ENCODE assay signal across 26 mouse cellular contexts in genomic region chr1:84855756-84856155, GRCm38 (mm10). TPM values are rescaled to one million over a fixed set of nuclear protein-coding genes. Genes with fewer than 3 reads are reported as not detected.
"Had no signal": no experiment of that assay in that cellular context is flagged by ENCODE, and none has a peak within 500 bp of the region (broad histone marks: within the 10 kb centered on the region; RNA-seq: fewer than 3 reads in every experiment).

No protein-coding gene starts in this region.

- H3K4me2 ChIP-seq: kidney, embryonic 15.5 days; limb, embryonic 13.5 days; liver, embryonic 12.5 days; liver, embryonic 15.5 days; lung, embryonic 15.5 days; midbrain, embryonic 13.5 days; neural tube, embryonic 13.5 days; stomach, embryonic 15.5 days had no signal

- H3K4me3 ChIP-seq: kidney, embryonic 15.5 days; limb, embryonic 10.5 days; limb, embryonic 13.5 days; liver, embryonic 12.5 days; liver, embryonic 15.5 days; lung, embryonic 15.5 days; megakaryocyte, embryonic 14.5 days; midbrain, embryonic 10.5 days; midbrain, embryonic 13.5 days; myocyte; neural tube, embryonic 13.5 days; stomach, embryonic 15.5 days had no signal

- H3K36me3 ChIP-seq: kidney, embryonic 15.5 days; limb, embryonic 10.5 days; limb, embryonic 13.5 days; liver, embryonic 12.5 days; liver, embryonic 15.5 days; lung, embryonic 15.5 days; midbrain, embryonic 10.5 days; midbrain, embryonic 13.5 days; neural tube, embryonic 13.5 days; stomach, embryonic 15.5 days had no signal

- H3K9me3 ChIP-seq: kidney, embryonic 15.5 days; limb, embryonic 10.5 days; limb, embryonic 13.5 days; liver, embryonic 12.5 days; liver, embryonic 15.5 days; lung, embryonic 15.5 days; megakaryocyte, embryonic 14.5 days; midbrain, embryonic 10.5 days; midbrain, embryonic 13.5 days; neural tube, embryonic 13.5 days; stomach, embryonic 15.5 days had no signal

- DNase-seq: kidney, adult 8-10 months; kidney, postnatal 10 days; kidney, postnatal 36 days; liver; lung, adult 18-20 months; lung, postnatal 10 days; lung, postnatal 36 days; retina, postnatal 1 day; right cerebral cortex, postnatal 25 days; spleen, adult 18-20 months; thymus, postnatal 25 days had no signal

- H3K4me1 ChIP-seq: kidney, embryonic 15.5 days; limb, embryonic 10.5 days; limb, embryonic 13.5 days; lung, embryonic 15.5 days; neural tube, embryonic 13.5 days; stomach, embryonic 15.5 days had no signal

- H3K27ac ChIP-seq: kidney, embryonic 15.5 days; limb, embryonic 10.5 days; limb, embryonic 13.5 days; liver, embryonic 12.5 days; liver, embryonic 15.5 days; lung, embryonic 15.5 days; midbrain, embryonic 10.5 days; midbrain, embryonic 13.5 days; neural tube, embryonic 13.5 days; stomach, embryonic 15.5 days had no signal

- H3K9ac ChIP-seq: kidney, embryonic 15.5 days; limb, embryonic 13.5 days; liver, embryonic 12.5 days; liver, embryonic 15.5 days; lung, embryonic 15.5 days; midbrain, embryonic 13.5 days; neural tube, embryonic 13.5 days; stomach, embryonic 15.5 days had no signal

- H3K27me3 ChIP-seq: kidney, embryonic 15.5 days; limb, embryonic 13.5 days; liver, embryonic 12.5 days; liver, embryonic 15.5 days; lung, embryonic 15.5 days; megakaryocyte, embryonic 14.5 days; midbrain, embryonic 13.5 days; neural tube, embryonic 13.5 days; stomach, embryonic 15.5 days had no signal

- ATAC-seq: liver, embryonic 12.5 days; midbrain, embryonic 13.5 days; midbrain, embryonic 16.5 days had no signal

RNA-seq across cellular contexts. Expression of gene Fbxo36, which starts 16.1 kb away (rescaled TPM):
- total RNA-seq: monocyte, adult 5-6 weeks; neutrophil, adult 5-6 weeks had no signal
